Mouse (Mus musculus) right cerebral cortex, postnatal 36 days (tissue): ENCODE data around the gene Rnd1.

Experiments used
- DNase-seq, 2 experiments: peaks; one replicate each; pipeline ENCODE4 v3.0.0; 2022; ENCODE audit warnings: low spot score in 2 of 2, mixed read lengths in 1 of 2

Rnd1 gene

DNA sequence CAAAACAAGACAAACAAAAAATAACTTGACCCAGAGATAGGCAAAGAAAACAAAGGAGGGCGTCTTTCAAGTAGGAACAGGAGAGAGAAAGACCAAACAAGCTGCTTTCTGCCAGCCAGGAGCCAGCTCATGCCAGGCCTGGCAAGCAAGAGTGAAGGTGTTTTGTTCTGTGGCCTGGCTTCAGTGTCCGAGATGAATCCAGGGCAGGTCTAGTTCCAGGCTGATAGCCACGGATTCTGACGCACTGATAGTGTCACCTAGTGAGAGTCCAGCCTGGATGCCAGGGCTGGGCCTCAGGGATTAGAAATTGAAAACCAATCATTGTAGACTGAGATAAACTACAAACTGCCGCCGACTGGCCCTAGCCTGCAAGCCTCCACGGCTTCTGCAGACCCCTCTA, 716 bp upstream of the Rnd1 start:
- DNase-seq: no peak

DNA sequence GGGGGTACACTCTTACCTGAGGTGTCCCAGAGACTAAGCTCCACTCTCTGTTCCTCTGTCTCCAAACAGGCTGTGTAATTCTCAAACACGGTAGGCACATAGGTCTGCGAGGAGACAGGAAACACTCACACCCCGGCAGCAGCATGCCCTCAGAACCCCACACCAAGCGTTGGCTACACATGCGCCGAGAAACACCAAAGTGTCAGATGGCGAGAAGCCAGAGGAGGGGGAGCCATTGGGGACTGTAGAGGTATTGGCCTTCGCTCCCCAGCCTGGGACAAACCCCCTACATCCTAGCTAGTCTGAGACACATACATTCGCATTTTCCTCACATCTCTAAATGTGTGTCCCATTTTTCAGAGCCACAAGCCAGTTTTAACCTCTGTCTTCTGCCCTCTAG, 790 bp downstream of the Rnd1 start:
- no peak for DNase-seq

DNA sequence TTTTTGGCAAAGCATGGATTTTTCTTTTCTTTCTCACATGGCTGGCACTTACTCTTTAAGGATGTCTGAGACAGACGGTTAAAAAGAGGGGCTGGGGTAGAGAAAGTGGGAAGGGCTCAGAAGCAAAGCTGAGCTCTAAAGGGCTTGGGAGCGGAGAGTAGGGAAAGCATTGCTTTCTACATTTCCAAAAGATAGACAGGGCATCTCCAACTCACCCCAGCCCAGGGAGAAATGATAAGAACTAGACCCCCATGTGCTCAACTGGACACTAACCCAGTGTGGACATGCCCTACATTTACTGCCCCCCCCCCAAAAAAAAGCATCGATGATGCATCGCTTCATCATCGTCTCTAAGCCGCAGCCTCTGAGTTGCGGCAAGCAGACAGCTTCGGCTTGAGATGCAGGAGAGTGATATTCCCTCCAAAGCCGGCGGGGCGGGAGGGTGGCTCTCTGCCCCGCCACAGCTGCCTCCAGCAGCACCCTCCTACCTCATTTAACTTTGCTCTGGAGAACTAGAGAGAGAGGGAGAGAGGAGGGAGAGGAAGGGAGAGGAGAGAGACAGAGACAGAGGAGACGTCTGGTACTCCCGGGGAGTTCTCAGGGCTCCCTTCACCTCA, 1.5 kb downstream of the Rnd1 start:
- DNase-seq: no peak

GRCm38 (mm10) chr15:98674994-98675545, 2.2 kb downstream of the Rnd1 start:
- no peak for DNase-seq

DNA sequence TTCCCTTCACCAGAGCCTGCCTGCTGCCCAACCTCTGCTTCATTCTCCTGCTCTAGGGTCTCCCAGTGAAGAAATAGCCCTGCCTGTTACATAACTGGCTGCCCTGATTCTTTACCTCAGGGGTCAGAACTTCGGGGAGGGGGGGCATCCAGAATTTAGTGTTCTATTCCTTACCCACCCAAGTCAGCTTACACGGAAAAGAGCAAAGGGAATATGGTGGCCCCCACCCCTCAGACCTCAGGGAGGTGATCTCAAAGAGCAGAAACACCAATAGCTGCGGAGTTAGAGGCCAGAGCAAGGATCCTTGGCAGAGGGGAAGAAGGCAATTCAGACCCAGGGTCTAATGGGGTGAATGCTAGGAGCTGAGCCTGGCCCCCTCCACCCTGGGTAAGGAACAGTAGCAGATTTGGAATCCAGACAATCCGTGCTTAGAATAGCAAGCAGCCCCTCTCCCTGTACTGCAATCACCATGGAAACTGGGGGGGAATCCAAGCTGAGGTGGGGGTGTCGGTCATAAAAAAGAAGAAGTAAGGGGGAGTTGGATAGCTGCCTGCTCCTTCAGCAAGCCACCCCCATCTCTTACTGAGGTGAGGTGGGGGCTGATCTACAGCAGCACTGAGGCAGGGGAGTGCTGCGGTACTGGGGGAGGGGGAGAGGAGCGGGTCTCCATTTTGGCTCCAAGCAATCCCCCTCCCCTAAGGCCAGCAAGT, 2.8 kb downstream of the Rnd1 start:
- DNase-seq: no peak

DNA sequence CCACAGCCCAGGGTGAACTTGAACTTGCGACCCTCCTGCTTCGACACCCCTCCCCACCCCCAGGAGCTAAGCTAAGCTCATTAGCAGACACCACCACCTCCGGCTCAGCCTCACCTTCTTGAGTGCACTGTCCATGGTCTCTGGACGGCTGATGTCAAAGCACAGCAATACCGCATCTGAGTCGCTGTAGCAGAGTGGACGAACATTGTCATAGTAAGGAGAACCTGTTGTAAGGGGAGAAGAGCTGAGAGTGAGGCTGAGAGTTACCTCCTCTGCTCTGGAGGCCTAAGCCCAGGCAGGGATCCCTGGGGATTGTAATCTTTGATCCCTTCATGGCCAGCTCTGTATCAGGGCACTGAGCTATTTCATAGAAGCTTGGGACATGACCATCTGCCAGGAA, 3.5 kb downstream of the Rnd1 start:
- DNase-seq: no peak

DNA sequence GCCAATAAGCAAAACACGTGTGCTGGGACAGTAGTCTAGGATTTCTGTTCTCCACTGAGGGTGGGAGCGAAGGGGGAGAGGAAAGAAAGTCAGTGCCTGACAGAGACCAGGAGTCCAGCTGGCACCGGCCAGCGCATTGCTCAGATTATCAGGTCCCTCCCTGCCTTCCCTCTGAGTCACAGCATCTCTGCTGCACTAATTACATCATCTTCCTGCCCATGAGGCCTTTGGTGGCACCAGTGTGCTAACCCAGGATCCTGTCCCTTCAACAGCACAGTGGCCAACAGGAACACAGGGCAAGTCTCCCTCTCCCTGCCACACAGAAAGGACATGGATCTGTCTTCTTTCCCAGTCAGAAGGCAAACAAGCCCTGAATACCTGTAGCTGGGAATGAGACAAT, 4.7 kb downstream of the Rnd1 start:
- DNase-seq: no peak

DNA sequence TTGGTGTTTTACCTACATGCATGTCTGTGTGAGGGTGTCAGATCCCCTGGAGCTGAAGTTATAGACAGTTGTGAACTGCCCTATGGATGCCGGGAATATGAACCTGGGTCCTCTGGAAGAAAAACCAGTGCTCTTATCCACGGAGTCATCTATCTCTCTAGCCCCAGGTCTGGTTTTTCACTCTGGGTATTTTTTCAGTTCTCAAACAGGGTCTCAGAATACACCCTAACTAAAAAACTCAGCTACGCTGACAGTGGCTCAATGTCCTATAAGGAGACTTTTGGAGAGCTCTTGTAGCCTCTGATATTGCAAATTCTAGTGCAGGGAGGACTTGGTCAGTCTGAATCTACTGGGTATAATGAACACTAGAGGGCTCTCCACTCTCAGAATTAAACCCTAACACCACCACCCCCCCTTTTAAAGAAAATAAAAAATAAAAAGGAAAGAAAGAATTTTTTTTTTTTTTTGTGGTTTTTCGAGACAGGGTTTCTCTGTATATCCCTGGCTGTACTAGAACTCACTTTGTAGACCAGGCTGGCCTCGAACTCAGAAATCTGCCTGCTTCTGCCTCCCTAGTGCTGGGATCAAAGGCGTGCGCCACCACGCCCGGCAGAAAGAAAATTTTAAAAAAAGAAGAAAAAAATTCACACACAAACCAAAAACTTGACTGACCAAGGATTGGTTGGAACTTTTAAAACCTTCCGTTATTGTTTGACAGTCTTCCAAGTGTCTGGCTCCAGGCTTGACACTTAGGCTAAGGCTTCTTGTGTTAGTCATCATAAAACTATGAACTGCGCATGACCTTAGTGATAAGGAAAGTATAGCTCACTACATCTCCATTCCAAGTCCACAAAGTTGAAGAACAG, 13.0 kb downstream of the Rnd1 start:
- DNase-seq: no peak

GRCm38 (mm10) chr15:98662567-98663545, 14.4 kb downstream of the Rnd1 start, which contains the start of gene Ddx23:
Gene Ddx23 (minus strand): TSS chr15:98662894.
- DNase-seq: peak; percentile 96

GRCm38 (mm10) chr15:98662198-98662566, 15.1 kb downstream of the Rnd1 start:
- DNase-seq: no peak

GRCm38 (mm10) chr15:98656982-98657751, 20.1 kb downstream of the Rnd1 start:
- no peak for DNase-seq

DNA sequence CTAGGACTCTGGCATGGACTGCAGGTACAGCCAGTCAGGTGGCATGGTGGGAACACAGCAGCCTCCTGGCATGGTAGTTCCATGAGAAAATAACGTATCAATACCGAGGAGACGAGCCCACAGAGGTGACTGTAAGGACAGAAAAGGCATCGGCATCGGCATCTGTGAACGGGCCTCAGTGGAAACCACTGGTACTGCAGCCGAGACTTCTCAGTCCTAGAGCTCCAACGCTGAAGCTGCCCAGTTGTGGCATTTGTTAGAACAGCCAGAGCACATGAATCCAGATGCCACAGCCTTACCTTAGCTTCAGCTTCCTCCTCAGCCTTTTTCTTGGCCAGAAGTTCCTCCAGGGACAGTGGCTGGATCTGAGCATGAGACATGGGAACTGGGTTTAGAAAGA, 25.1 kb downstream of the Rnd1 start:
- no peak for DNase-seq

- no peak for DNase-seq
Observed at GRCm38 (mm10) chr15:98651431-98651830, 25.8 kb downstream of the Rnd1 start.

GRCm38 (mm10) chr15:98648071-98648470, 29.2 kb downstream of the Rnd1 start:
- DNase-seq: no peak

DNA sequence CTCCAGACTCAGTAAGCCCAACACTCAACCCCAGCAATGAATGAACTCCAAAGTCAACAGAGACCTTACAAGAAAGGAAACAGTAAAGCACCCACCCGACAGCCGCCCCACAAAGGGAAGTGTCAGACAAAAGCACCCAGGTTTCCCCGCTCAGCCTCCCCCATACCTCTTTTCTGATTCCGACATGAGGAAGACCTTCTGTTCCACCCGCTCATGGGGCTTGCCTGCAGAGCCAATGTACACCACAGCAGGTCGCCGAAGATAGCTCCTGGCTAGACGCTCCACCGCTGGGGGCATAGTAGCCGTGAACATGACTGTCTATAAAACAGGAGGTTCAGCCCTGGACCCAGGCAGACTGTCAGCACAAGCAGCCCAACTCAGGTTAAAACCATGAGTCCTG, 30.0 kb downstream of the Rnd1 start:
- no peak for DNase-seq

DNA sequence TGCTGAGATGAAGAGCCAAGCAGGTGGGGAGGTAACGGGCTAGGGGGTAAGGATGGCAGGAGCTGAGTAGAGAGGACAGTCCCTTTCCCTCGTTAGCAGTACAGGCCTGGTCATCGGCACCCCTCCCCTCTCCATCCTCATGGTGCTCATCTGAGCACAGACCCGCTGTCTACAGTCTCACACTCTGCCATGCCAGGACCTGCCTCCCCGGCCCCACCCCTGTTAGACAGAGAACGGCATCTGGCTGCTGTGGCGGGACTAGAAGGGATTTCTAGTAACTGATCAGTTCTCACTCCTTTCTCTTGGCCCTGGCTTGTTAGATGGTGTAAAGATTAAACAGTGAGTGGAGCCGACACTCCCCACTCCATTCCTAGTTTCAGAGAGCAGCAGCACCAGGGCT, 30.5 kb downstream of the Rnd1 start:
- no peak for DNase-seq

DNA sequence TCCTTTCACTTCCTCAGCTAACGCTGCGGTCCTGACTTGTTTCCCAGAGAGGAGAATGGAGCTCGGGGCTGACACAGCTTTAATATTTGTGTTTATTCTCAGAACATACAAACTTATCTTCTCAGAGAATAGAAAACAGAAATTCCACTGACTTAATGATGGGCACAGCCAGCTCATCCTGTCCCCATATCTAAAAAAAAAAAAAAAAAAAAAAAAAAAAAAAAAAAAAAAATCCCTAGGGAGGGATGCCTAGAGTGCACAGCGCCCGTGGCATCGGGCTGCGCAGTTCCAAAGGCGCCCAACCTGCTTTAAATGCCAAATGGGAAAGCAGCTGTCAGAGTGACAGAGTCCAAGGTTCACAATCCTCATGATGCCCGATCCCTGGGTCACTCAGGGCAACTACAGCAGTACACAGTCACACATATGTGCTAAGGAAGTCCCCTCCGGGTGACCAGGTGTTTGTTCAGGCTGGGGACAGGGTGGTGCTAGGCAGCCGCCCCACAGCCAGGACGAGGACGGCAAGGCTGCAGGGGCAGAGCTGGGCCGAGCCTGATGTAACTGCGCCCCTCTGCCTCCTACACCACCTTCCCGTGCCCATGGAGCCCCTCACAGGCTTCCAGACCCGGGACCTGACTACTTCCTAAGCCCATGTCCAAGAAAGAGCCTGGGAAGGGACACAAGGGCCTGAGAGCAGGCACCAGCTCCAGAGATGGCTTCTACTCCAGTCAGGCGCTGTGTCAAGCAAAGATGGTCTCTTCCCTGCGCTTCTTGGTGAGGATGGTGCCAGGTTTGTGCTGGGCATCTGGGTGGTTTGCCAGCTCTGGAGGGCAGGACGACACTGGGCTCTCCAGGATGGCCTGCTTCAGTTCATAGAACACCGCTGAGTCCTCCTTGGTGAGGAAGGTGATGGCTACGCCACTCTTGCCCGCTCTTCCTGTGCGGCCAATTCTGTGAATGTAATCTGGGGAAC, 31.9 kb downstream of the Rnd1 start:
- DNase-seq: no peak

DNA sequence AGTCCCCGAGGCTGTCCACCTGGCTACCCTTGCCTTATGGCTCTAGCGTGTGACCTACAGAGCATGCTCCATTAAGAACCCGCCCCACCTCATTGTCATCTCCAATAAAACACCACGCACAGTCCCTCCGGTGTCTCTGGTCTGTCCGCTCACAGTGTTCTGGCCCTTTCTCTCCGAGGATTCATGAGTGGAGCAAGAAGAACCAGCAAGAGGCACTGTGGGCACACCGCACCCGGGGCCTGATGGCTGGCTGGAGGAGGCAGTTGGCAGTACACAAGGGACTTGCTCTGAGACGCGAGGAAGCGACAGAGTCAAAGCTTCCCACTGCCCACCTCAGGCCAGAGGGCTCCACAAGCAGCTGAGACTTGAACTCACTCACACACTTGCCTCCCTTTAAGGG, 32.9 kb downstream of the Rnd1 start:
- DNase-seq: no peak

GRCm38 (mm10) chr15:98640157-98640556, 37.1 kb downstream of the Rnd1 start:
- DNase-seq: no peak
